ENCODE assay signal across 8 mouse cellular contexts in genomic region chr5:125271531-125272203, GRCm38 (mm10).
DNase-seq lines count a peak whose midpoint lies in the region; ATAC-seq and TF ChIP-seq lines count a peak whose summit lies in the region.

No protein-coding gene starts in this region.

- H3K4me3 ChIP-seq in midbrain, embryonic 10.5 days = no peak overlapping the region
- no peak overlapping the region for H3K4me3 ChIP-seq in midbrain, embryonic 16.5 days (ENCODE audit: low read depth, low read length)
- no peak overlapping the region for H3K4me3 ChIP-seq in gastrocnemius, adult 2 months
- no peak overlapping the region for H3K4me3 ChIP-seq in limb, embryonic 10.5 days
- H3K4me3 ChIP-seq in midbrain, postnatal 0 days (ENCODE audit: low read depth, low read length) = no peak overlapping the region

- H3K4me1 ChIP-seq in midbrain, embryonic 10.5 days = peaks cover 35% of the 10 kb centered on the region
- H3K4me1 ChIP-seq in midbrain, embryonic 16.5 days (ENCODE audit: control insufficient read depth, insufficient read depth, low read length) = peaks cover 20% of the 10 kb centered on the region
- peaks cover 27% of the 10 kb centered on the region for H3K4me1 ChIP-seq in limb, embryonic 10.5 days
- 0 out of 2 replicates have a peak, but pooled peaks cover 5% of the 10 kb centered on the region for H3K4me1 ChIP-seq in midbrain, postnatal 0 days (ENCODE audit: insufficient read depth, low read length)

- H3K9ac ChIP-seq in midbrain, embryonic 16.5 days (ENCODE audit: low read depth, low read length) = no peak overlapping the region
- H3K9ac ChIP-seq in midbrain, postnatal 0 days (replicated peaks; ENCODE audit: low read length, poor library complexity, severe bottlenecking) = no peak overlapping the region

- 13% methylated on average over 15 of the region's 15 CpGs for WGBS in midbrain, embryonic 10.5 days
- WGBS in midbrain, embryonic 16.5 days = 11% methylated on average over 15 of the region's 15 CpGs
- WGBS in limb, embryonic 10.5 days = 12% methylated on average over 15 of the region's 15 CpGs
- 11% methylated on average over 15 of the region's 15 CpGs for WGBS in midbrain, postnatal 0 days

- ATAC-seq in midbrain, embryonic 16.5 days = no peak
- ATAC-seq in midbrain, postnatal 0 days (ENCODE audit: low FRiP score) = no peak

- peak; percentile 82 for DNase-seq in midbrain, embryonic 10.5 days (ENCODE audit: low spot score)
- peak; percentile 80 to 91 for DNase-seq in cerebellum, postnatal 36 days
- peak; percentile 88 for DNase-seq in gastrocnemius, adult 2 months
- peak; percentile 86 for DNase-seq in kidney, adult 18-20 months
- peak; percentile 87 for DNase-seq in limb, embryonic 10.5 days (ENCODE audit: low spot score)
- peak; percentile 92 for DNase-seq in midbrain, postnatal 0 days (ENCODE audit: low spot score)
- peak; percentile 85 for DNase-seq in splenic B cell, adult 2 months (ENCODE audit: low read depth, low spot score)

- peak; percentile 97 for TF ChIP-seq CTCF in gastrocnemius, adult 2 months (IDR thresholded peaks at IDR 0.05)
- TF ChIP-seq CTCF in midbrain, postnatal 0 days (IDR thresholded peaks at IDR 0.05) = peak; percentile 98

- intact Hi-C loops in gastrocnemius, adult 2 months (cut with DNase I) = loop anchor here (1.0 kb wide), 1 partner anchor 330 kb away; no protein-coding TSS in a partner anchor

- H3K27ac ChIP-seq in midbrain, embryonic 10.5 days (replicated peaks) = no peak overlapping the region
- no peak overlapping the region for H3K27ac ChIP-seq in midbrain, embryonic 16.5 days (ENCODE audit: low read length)
- peak overlapping the region; percentile 56 for H3K27ac ChIP-seq in gastrocnemius, adult 2 months
- H3K27ac ChIP-seq in limb, embryonic 10.5 days = no peak overlapping the region
- no peak overlapping the region for H3K27ac ChIP-seq in midbrain, postnatal 0 days (ENCODE audit: low read depth, low read length)

- H3K36me3 ChIP-seq in midbrain, embryonic 10.5 days = 0 out of 2 replicates have a peak, but pooled peaks cover 2% of the 10 kb centered on the region
- H3K36me3 ChIP-seq in midbrain, embryonic 16.5 days (ENCODE audit: control insufficient read depth, insufficient read depth, low read length) = no peaks in the 10 kb centered on the region
- H3K36me3 ChIP-seq in limb, embryonic 10.5 days = no peaks in the 10 kb centered on the region
- H3K36me3 ChIP-seq in midbrain, postnatal 0 days (ENCODE audit: insufficient read depth, low read length) = no peaks in the 10 kb centered on the region
- no peaks in the 10 kb centered on the region for H3K36me3 ChIP-seq in splenic B cell, adult 2 months (ENCODE audit: control insufficient read depth, insufficient read depth, low read length, poor library complexity, severe bottlenecking)

- no peaks in the 10 kb centered on the region; the same call in 1 of the 2 replicates for H3K27me3 ChIP-seq in midbrain, embryonic 10.5 days (ENCODE audit: low read depth, poor library complexity, severe bottlenecking)
- no peaks in the 10 kb centered on the region for H3K27me3 ChIP-seq in midbrain, embryonic 16.5 days (ENCODE audit: control insufficient read depth, insufficient read depth, low read depth, low read length)
- peaks cover 5% of the 10 kb centered on the region; the same call in 1 of the 2 replicates for H3K27me3 ChIP-seq in limb, embryonic 10.5 days (ENCODE audit: low read depth, poor library complexity, severe bottlenecking)
- no peaks in the 10 kb centered on the region for H3K27me3 ChIP-seq in midbrain, postnatal 0 days (ENCODE audit: insufficient read depth, low read length)
- no peaks in the 10 kb centered on the region for H3K27me3 ChIP-seq in splenic B cell, adult 2 months (ENCODE audit: control insufficient read depth, insufficient read depth, low read length, poor library complexity, severe bottlenecking)

- H3K9me3 ChIP-seq in midbrain, embryonic 10.5 days (replicated peaks) = no peaks in the 10 kb centered on the region
- H3K9me3 ChIP-seq in midbrain, embryonic 16.5 days (replicated peaks; ENCODE audit: control insufficient read depth, low read length, poor library complexity, severe bottlenecking) = no peaks in the 10 kb centered on the region
- H3K9me3 ChIP-seq in limb, embryonic 10.5 days (replicated peaks) = no peaks in the 10 kb centered on the region
- H3K9me3 ChIP-seq in midbrain, postnatal 0 days (ENCODE audit: low read length) = no peaks in the 10 kb centered on the region

- H3K4me2 ChIP-seq in midbrain, embryonic 16.5 days (ENCODE audit: low read length) = no peak overlapping the region
- no peak overlapping the region for H3K4me2 ChIP-seq in midbrain, postnatal 0 days (ENCODE audit: low read depth, low read length, poor library complexity, severe bottlenecking)
